Mouse (Mus musculus) CH12F3 (cell line): ENCODE measurements around the gene Clip2.

Experiments
- in situ Hi-C: fragments of 300-500 bp; cut with MboI; formaldehyde crosslinking; loops from 2 replicates; pipeline ENCODE4 v1.14.3; 2020; ENCODE audit warnings: low sequenced_read_pairs

Clip2 gene

DNA sequence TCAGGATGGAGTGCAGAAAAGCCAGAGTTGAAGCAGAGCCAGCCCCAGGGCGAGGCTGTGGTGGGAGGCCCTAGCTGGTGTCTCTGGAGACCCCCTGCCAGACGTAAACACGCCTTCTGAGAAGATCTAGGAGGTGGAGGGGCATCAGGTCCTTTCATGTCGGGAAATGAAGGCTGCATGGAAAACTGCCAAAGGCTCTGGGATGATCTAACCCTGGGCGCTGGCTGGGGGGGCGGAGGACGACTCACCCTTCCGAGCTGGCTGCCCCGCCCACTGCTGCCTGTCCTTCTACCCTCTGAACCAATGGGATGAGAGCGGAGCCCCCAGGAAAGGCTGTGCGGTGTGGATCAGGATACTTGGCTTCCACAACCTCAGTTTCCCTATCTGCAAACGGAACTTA lies 112.1 kb downstream of the Clip2 start:
- in situ Hi-C loops = no loop called here

- in situ Hi-C loops = no loop called here
Observed at GRCm38 (mm10) chr5:134439481-134439880, 112.8 kb downstream of the Clip2 start.
